Mouse (Mus musculus) urinary bladder, postnatal 10 days (tissue): Measurements from ENCODE around the gene Tmem233.

Experiments
- DNase-seq: peaks from one replicate; pipeline ENCODE4 v3.0.0; 2022; ENCODE audit warnings: low spot score

Tmem233 gene

GRCm38 (mm10) chr5:116026561-116026960, 56.5 kb downstream of the Tmem233 start:
- DNase-seq = no peak

- no peak for DNase-seq
These were observed 56.9 kb downstream of the Tmem233 start for GRCm38 (mm10) chr5:116026107-116026506.

- peak; percentile 72 for DNase-seq
These were observed 58.7 kb downstream of the Tmem233 start, which contains the start of gene Prkab1 for GRCm38 (mm10) chr5:116024327-116024739. Gene Prkab1 (minus strand): TSS chr5:116024508.

GRCm38 (mm10) chr5:116023821-116024284, 59.2 kb downstream of the Tmem233 start:
- no peak for DNase-seq

- DNase-seq = no peak
These were observed 59.8 kb downstream of the Tmem233 start for GRCm38 (mm10) chr5:116023251-116023661.

GRCm38 (mm10) chr5:116022658-116023200, 60.3 kb downstream of the Tmem233 start:
- DNase-seq = no peak

GRCm38 (mm10) chr5:116022131-116022530, 60.9 kb downstream of the Tmem233 start:
- DNase-seq = no peak

GRCm38 (mm10) chr5:116021552-116021951, 61.5 kb downstream of the Tmem233 start:
- no peak for DNase-seq

GRCm38 (mm10) chr5:116019371-116019770, 63.7 kb downstream of the Tmem233 start:
- no peak for DNase-seq

GRCm38 (mm10) chr5:116018784-116019183, 64.3 kb downstream of the Tmem233 start:
- DNase-seq = no peak

GRCm38 (mm10) chr5:116018196-116018595, 64.8 kb downstream of the Tmem233 start:
- no peak for DNase-seq

GRCm38 (mm10) chr5:116017391-116017790, 65.7 kb downstream of the Tmem233 start:
- DNase-seq = no peak

- no peak for DNase-seq
These were observed 66.5 kb downstream of the Tmem233 start for GRCm38 (mm10) chr5:116016542-116016941.

GRCm38 (mm10) chr5:116014237-116014636, 68.8 kb downstream of the Tmem233 start:
- DNase-seq = no peak

GRCm38 (mm10) chr5:116013821-116014220, 69.2 kb downstream of the Tmem233 start:
- DNase-seq = no peak

GRCm38 (mm10) chr5:116012503-116012902, 70.5 kb downstream of the Tmem233 start:
- DNase-seq = no peak

- DNase-seq = no peak
These were observed 71.3 kb downstream of the Tmem233 start for GRCm38 (mm10) chr5:116011700-116012099.

GRCm38 (mm10) chr5:116009884-116010627, 73.0 kb downstream of the Tmem233 start:
- DNase-seq = no peak

GRCm38 (mm10) chr5:116009091-116009851, 73.8 kb downstream of the Tmem233 start:
- DNase-seq = no peak

- DNase-seq = no peak
These were observed 75.3 kb downstream of the Tmem233 start for GRCm38 (mm10) chr5:116007723-116008122.

- DNase-seq = no peak
These were observed 76.5 kb downstream of the Tmem233 start for GRCm38 (mm10) chr5:116006324-116007099.

GRCm38 (mm10) chr5:116004271-116004670, 78.8 kb downstream of the Tmem233 start:
- DNase-seq = no peak
